In genomic region chr17:83772711-83773110, GRCm38 (mm10) we compare ENCODE assay signal across 8 mouse cellular contexts.
DNase-seq lines count a peak whose midpoint lies in the region; ATAC-seq and TF ChIP-seq lines count a peak whose summit lies in the region.

No protein-coding gene starts in this region.

- TF ChIP-seq POLR2A in limb, embryonic 14.5 days (IDR thresholded peaks at IDR 0.05; ENCODE audit: borderline replicate concordance, extremely low read depth, insufficient read depth, insufficient read length) = no peak

- H3K27ac ChIP-seq in limb, embryonic 14.5 days (replicated peaks; ENCODE audit: low read depth, low read length) = no peak overlapping the region
- no peak overlapping the region for H3K27ac ChIP-seq in limb, embryonic 10.5 days
- H3K27ac ChIP-seq in forebrain, embryonic 15.5 days (replicated peaks) = peak overlapping the region; percentile 84

- no peak overlapping the region for H3K4me3 ChIP-seq in limb, embryonic 14.5 days (replicated peaks; ENCODE audit: low read length)
- H3K4me3 ChIP-seq in limb, embryonic 10.5 days = no peak overlapping the region
- H3K4me3 ChIP-seq in forebrain, embryonic 15.5 days = no peak overlapping the region
- H3K4me3 ChIP-seq in megakaryocyte, embryonic 14.5 days (replicated peaks) = peak overlapping the region; percentile 3

- H3K9ac ChIP-seq in limb, embryonic 14.5 days (ENCODE audit: low read depth, low read length, severe bottlenecking) = no peak overlapping the region
- no peak overlapping the region for H3K9ac ChIP-seq in forebrain, embryonic 15.5 days (replicated peaks)

- ATAC-seq in limb, embryonic 14.5 days (ENCODE audit: low FRiP score, low read depth) = 0 out of 2 replicates have a peak, but pooled peaks have one; percentile 34
- peak; percentile 82 for ATAC-seq in forebrain, embryonic 15.5 days (replicated peaks)
- no peak for ATAC-seq in erythroid progenitor cell, adult 5-6 weeks (replicated peaks; ENCODE audit: low FRiP score, poor library complexity, severe bottlenecking)

- H3K27me3 ChIP-seq in limb, embryonic 14.5 days (ENCODE audit: control insufficient read depth, insufficient read depth, low read length) = no peaks in the 10 kb centered on the region
- no peaks in the 10 kb centered on the region for H3K27me3 ChIP-seq in limb, embryonic 10.5 days (ENCODE audit: low read depth, poor library complexity, severe bottlenecking)
- H3K27me3 ChIP-seq in forebrain, embryonic 15.5 days = no peaks in the 10 kb centered on the region
- H3K27me3 ChIP-seq in megakaryocyte, embryonic 14.5 days (replicated peaks) = no peaks in the 10 kb centered on the region

- 53% methylated on average over 8 of the region's 8 CpGs for WGBS in limb, embryonic 14.5 days
- 65% methylated on average over 8 of the region's 8 CpGs for WGBS in limb, embryonic 10.5 days
- WGBS in forebrain, embryonic 15.5 days = 28% methylated on average over 8 of the region's 8 CpGs

- peak; percentile 22 for DNase-seq in limb, embryonic 14.5 days (ENCODE audit: low spot score)
- no peak for DNase-seq in limb, embryonic 10.5 days (ENCODE audit: low spot score)
- DNase-seq in thymus, postnatal 0 days (ENCODE audit: low spot score) = peak; percentile 90
- DNase-seq in cerebellum, adult 11 months = no peak
- DNase-seq in cerebellum, postnatal 36 days = no peak

- H3K4me2 ChIP-seq in limb, embryonic 14.5 days (replicated peaks; ENCODE audit: low read depth, low read length, severe bottlenecking) = no peak overlapping the region
- H3K4me2 ChIP-seq in forebrain, embryonic 15.5 days (replicated peaks) = no peak overlapping the region

- H3K4me1 ChIP-seq in limb, embryonic 14.5 days (ENCODE audit: control insufficient read depth, insufficient read depth, low read length) = no peaks in the 10 kb centered on the region
- peaks cover 4% of the 10 kb centered on the region for H3K4me1 ChIP-seq in limb, embryonic 10.5 days
- peaks cover 31% of the 10 kb centered on the region for H3K4me1 ChIP-seq in forebrain, embryonic 15.5 days
- H3K4me1 ChIP-seq in megakaryocyte, embryonic 14.5 days = peaks cover 98% of the 10 kb centered on the region

- peaks cover 32% of the 10 kb centered on the region for H3K36me3 ChIP-seq in limb, embryonic 14.5 days (ENCODE audit: control insufficient read depth, insufficient read depth, low read length)
- peaks cover 32% of the 10 kb centered on the region for H3K36me3 ChIP-seq in limb, embryonic 10.5 days
- H3K36me3 ChIP-seq in forebrain, embryonic 15.5 days = no peaks in the 10 kb centered on the region
- peaks cover 91% of the 10 kb centered on the region for H3K36me3 ChIP-seq in megakaryocyte, embryonic 14.5 days (replicated peaks; ENCODE audit: low read length)

- H3K9me3 ChIP-seq in limb, embryonic 14.5 days (ENCODE audit: control insufficient read depth, low read length) = no peaks in the 10 kb centered on the region
- H3K9me3 ChIP-seq in limb, embryonic 10.5 days (replicated peaks) = no peaks in the 10 kb centered on the region
- H3K9me3 ChIP-seq in forebrain, embryonic 15.5 days = no peaks in the 10 kb centered on the region
- no peaks in the 10 kb centered on the region for H3K9me3 ChIP-seq in megakaryocyte, embryonic 14.5 days

Comparison
In these comparisons a context has a peak if more than half of its experiments do, and no peak if none do; other contexts are left out.
1. DNase-seq: peak in limb, embryonic 14.5 days (single experiment) and thymus, postnatal 0 days (single experiment); none in limb, embryonic 10.5 days (single experiment), cerebellum, adult 11 months (single experiment) and cerebellum, postnatal 36 days (0 of 2).